Mouse (Mus musculus): Measurements from ENCODE around the gene Coq6. TPM values are rescaled to one million over a fixed set of nuclear protein-coding genes. Genes with fewer than 3 reads are reported as not detected.

Gene Coq6
- polyA plus RNA-seq, 1 experiment from 2014 or later: 47.2 TPM

DNA sequence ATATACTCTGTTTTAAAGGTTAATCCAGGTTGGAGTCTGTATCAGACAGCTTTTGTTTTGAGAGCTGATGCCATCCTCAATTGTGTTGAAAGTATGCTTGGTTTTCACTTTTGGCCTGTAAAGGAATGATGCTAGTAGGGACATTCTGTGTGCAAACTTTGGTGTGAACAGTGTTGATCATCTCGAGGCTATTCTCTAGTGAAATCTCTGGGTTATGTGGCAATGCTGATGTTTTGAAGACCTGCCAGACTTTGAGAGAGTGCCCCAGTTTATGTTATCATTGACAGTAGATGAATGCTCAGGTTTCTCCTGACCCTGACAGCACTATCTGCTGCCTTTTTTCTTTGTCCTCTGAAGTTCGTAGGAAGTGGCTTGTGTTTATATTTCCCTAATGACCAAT lies 1.4 kb downstream of the Coq6 start:
- Histone ChIP-seq H3K36me3 (replicated peaks; ENCODE audit: control insufficient read depth, insufficient read depth, low read depth, low read length) (peaks cover 3% of the 10 kb centered on the region; the same call in 1 of the 2 replicates), H3K27me3 (ENCODE audit: control insufficient read depth, insufficient read depth, low read length) (no peaks in the 10 kb centered on the region), H3K4me2 (ENCODE audit: low read depth, low read length) (peak overlapping the region; percentile 53; the same call in 1 of the 2 replicates), H3K4me1 (ENCODE audit: control insufficient read depth, insufficient read depth, low read length) (peaks cover 3% of the 10 kb centered on the region; the same call in 1 of the 2 replicates), H3K27ac (replicated peaks; ENCODE audit: low read depth, low read length) (no peak overlapping the region), H3K9ac (replicated peaks; ENCODE audit: low read length) (no peak overlapping the region), H3K4me3 (ENCODE audit: low read depth, low read length) (peak overlapping the region; percentile 100), H3K9me3 (replicated peaks; ENCODE audit: control insufficient read depth, low read length) (no peaks in the 10 kb centered on the region)
- DNase-seq (ENCODE audit: low spot score): no peak
- no peak for ATAC-seq (replicated peaks; ENCODE audit: insufficient number of reproducible peaks, low FRiP score, low TSS enrichment, low read depth)
- WGBS: 65% methylated on average over 2 of the region's 2 CpGs

DNA sequence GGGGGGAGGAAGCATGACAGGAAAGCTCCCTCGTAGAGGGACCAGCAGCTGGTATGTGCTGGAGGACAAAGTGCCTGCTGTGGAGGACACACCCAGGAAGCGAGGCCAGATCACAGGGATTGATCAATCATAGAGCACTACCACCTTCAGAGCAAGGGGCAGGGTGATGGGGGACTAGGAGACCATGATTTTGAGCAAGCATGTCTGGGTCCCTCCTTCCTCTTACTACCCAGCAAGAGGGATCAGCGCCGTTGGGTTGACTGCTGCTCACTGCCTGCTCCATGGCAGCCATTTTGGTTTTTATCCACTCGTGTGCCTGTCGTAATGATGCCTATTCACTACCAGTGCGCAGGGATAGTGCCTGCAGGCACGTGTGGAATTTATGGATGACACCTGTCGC lies 2.8 kb downstream of the Coq6 start:
- Histone ChIP-seq H3K9me3 (replicated peaks; ENCODE audit: control insufficient read depth, low read length) (no peaks in the 10 kb centered on the region), H3K4me3 (ENCODE audit: low read depth, low read length) (no peak overlapping the region), H3K36me3 (replicated peaks; ENCODE audit: control insufficient read depth, insufficient read depth, low read depth, low read length) (peaks cover 3% of the 10 kb centered on the region; the same call in 1 of the 2 replicates), H3K4me1 (ENCODE audit: control insufficient read depth, insufficient read depth, low read length) (peaks cover 3% of the 10 kb centered on the region; the same call in 1 of the 2 replicates), H3K9ac (replicated peaks; ENCODE audit: low read length) (no peak overlapping the region), H3K27me3 (ENCODE audit: control insufficient read depth, insufficient read depth, low read length) (no peaks in the 10 kb centered on the region), H3K4me2 (ENCODE audit: low read depth, low read length) (no peak overlapping the region), H3K27ac (replicated peaks; ENCODE audit: low read depth, low read length) (no peak overlapping the region)
- ATAC-seq (replicated peaks; ENCODE audit: insufficient number of reproducible peaks, low FRiP score, low TSS enrichment, low read depth): no peak
- WGBS: 82% methylated on average over 9 of the region's 9 CpGs
- DNase-seq (ENCODE audit: low spot score): no peak

DNA sequence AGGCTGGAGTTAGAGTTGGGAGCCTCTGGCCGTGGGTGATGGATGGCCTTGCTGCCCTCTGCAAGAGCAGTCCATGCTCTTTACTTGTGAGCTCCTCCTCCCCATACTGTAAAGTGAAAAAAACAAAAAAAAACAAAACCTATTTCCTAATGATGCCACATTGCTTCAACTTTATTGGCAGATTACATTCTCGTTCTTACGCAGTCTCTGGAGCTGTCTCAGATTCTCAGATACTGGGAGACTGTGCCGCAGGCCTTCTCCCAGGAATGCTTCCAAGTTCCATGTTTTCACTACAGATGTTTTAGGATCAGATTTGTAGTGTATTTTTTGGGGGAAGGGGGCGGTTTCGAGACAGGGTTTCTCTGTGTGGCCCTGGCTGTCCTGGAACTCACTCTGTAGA lies 3.7 kb downstream of the Coq6 start:
- 96% methylated on average over 6 of the region's 6 CpGs for WGBS
- H3K36me3 ChIP-seq (replicated peaks; ENCODE audit: control insufficient read depth, insufficient read depth, low read depth, low read length): peaks cover 3% of the 10 kb centered on the region; the same call in 1 of the 2 replicates
- no peak overlapping the region for H3K4me2 ChIP-seq (ENCODE audit: low read depth, low read length)
- ATAC-seq (replicated peaks; ENCODE audit: insufficient number of reproducible peaks, low FRiP score, low TSS enrichment, low read depth) (no peak), DNase-seq (ENCODE audit: low spot score) (no peak)
- H3K27me3 ChIP-seq (ENCODE audit: control insufficient read depth, insufficient read depth, low read length): no peaks in the 10 kb centered on the region
- no peak overlapping the region for H3K9ac ChIP-seq (replicated peaks; ENCODE audit: low read length)
- H3K4me1 ChIP-seq (ENCODE audit: control insufficient read depth, insufficient read depth, low read length): peaks cover 3% of the 10 kb centered on the region; the same call in 1 of the 2 replicates
- no peak overlapping the region for H3K4me3 ChIP-seq (ENCODE audit: low read depth, low read length)
- no peaks in the 10 kb centered on the region for H3K9me3 ChIP-seq (replicated peaks; ENCODE audit: control insufficient read depth, low read length)
- H3K27ac ChIP-seq (replicated peaks; ENCODE audit: low read depth, low read length): no peak overlapping the region

DNA sequence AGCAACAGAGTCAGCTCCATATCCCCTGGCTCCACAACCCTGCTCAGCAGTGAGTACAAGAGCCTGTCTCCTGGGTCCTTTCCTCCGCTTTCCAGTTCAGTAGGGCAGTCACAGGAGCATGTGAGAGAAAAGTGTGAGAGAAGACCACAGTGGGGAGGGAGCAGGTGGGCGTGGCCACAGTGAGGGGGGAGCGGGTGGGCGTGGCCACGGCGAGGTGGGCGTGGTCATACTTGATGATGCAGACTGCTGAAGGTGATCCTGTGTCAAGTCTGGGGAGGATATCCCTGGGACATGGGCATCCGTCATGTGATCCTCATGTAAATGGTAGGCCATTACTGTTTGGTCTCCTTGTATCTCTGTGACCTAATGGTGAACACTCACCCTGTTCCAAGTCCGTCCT lies 5.5 kb downstream of the Coq6 start:
- Histone ChIP-seq H3K9ac (replicated peaks; ENCODE audit: low read length) (no peak overlapping the region), H3K27me3 (ENCODE audit: control insufficient read depth, insufficient read depth, low read length) (no peaks in the 10 kb centered on the region), H3K9me3 (replicated peaks; ENCODE audit: control insufficient read depth, low read length) (no peaks in the 10 kb centered on the region), H3K36me3 (replicated peaks; ENCODE audit: control insufficient read depth, insufficient read depth, low read depth, low read length) (peaks cover 8% of the 10 kb centered on the region), H3K4me1 (ENCODE audit: control insufficient read depth, insufficient read depth, low read length) (0 out of 2 replicates have a peak, but pooled peaks cover 3% of the 10 kb centered on the region), H3K4me2 (ENCODE audit: low read depth, low read length) (no peak overlapping the region), H3K27ac (replicated peaks; ENCODE audit: low read depth, low read length) (no peak overlapping the region), H3K4me3 (ENCODE audit: low read depth, low read length) (no peak overlapping the region)
- DNase-seq (ENCODE audit: low spot score) (no peak), ATAC-seq (replicated peaks; ENCODE audit: insufficient number of reproducible peaks, low FRiP score, low TSS enrichment, low read depth) (no peak)
- WGBS: 77% methylated on average over 9 of the region's 9 CpGs

DNA sequence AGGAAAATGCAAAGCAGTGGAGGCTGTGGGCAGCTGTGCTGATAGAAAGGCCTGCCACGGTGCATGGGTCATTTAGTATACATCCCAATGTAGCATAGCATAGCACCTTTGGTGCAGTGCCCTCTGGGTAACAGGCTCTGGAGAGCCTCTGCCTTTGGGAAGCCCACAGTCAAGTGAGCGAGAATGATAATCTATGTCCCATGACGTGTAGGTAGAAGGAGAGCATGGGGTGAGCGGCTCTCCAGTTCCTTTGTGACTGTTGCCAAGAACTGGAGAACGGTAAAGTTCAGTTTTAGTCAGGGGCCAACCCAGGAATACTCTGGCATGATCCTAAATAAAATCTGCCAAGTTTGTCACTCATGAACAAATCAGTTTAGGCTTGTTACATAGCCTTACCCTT lies 10.2 kb downstream of the Coq6 start:
- H3K4me2 ChIP-seq (ENCODE audit: low read depth, low read length): no peak overlapping the region
- H3K27ac ChIP-seq (replicated peaks; ENCODE audit: low read depth, low read length): no peak overlapping the region
- no peak overlapping the region for H3K4me3 ChIP-seq (ENCODE audit: low read depth, low read length)
- H3K4me1 ChIP-seq (ENCODE audit: control insufficient read depth, insufficient read depth, low read length): no peaks in the 10 kb centered on the region
- WGBS: 89% methylated on average over 5 of the region's 5 CpGs
- no peak overlapping the region for H3K9ac ChIP-seq (replicated peaks; ENCODE audit: low read length)
- no peaks in the 10 kb centered on the region for H3K27me3 ChIP-seq (ENCODE audit: control insufficient read depth, insufficient read depth, low read length)
- peaks cover 13% of the 10 kb centered on the region for H3K36me3 ChIP-seq (replicated peaks; ENCODE audit: control insufficient read depth, insufficient read depth, low read depth, low read length)
- DNase-seq (ENCODE audit: low spot score) (no peak), ATAC-seq (replicated peaks; ENCODE audit: insufficient number of reproducible peaks, low FRiP score, low TSS enrichment, low read depth) (no peak)
- H3K9me3 ChIP-seq (replicated peaks; ENCODE audit: control insufficient read depth, low read length): no peaks in the 10 kb centered on the region

DNA sequence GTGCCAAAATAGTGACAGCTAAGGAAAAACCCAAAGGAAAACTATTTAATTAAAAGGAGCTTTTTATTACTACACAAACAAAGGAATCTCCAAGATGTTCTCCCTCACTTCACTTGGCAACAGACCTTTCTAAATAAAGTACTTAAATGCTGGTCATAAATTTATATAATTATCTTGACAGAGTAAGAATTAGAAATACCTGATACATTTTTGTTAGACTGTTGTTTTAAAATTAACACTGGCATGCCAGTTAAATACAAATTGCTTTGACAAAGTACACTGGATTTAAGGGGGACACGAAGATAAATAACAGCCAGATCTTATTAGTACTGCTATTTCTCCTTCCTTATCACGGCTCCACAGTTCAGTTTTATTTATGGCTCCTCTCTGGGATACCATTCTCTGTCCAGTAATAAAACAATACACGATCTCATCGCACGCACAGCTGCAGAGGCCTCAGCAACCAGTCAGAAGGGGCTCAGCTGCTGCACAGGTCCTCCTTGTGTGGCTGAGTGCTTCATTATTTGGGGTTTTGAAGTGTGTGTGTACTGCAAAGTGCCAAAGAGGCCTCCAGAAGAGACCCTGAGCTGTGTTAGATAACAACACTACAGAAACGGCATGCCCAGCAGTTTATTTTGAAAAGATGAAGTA lies 12.5 kb downstream of the Coq6 start:
- ATAC-seq (replicated peaks; ENCODE audit: insufficient number of reproducible peaks, low FRiP score, low TSS enrichment, low read depth) (no peak), DNase-seq (ENCODE audit: low spot score) (no peak)
- H3K27ac ChIP-seq (replicated peaks; ENCODE audit: low read depth, low read length): no peak overlapping the region
- no peak overlapping the region for H3K9ac ChIP-seq (replicated peaks; ENCODE audit: low read length)
- no peak overlapping the region for H3K4me2 ChIP-seq (ENCODE audit: low read depth, low read length)
- H3K36me3 ChIP-seq (replicated peaks; ENCODE audit: control insufficient read depth, insufficient read depth, low read depth, low read length): peaks cover 11% of the 10 kb centered on the region
- H3K27me3 ChIP-seq (ENCODE audit: control insufficient read depth, insufficient read depth, low read length): no peaks in the 10 kb centered on the region
- H3K9me3 ChIP-seq (replicated peaks; ENCODE audit: control insufficient read depth, low read length): no peaks in the 10 kb centered on the region
- no peak overlapping the region for H3K4me3 ChIP-seq (ENCODE audit: low read depth, low read length)
- WGBS: 91% methylated on average over 6 of the region's 6 CpGs
- H3K4me1 ChIP-seq (ENCODE audit: control insufficient read depth, insufficient read depth, low read length): no peaks in the 10 kb centered on the region

DNA sequence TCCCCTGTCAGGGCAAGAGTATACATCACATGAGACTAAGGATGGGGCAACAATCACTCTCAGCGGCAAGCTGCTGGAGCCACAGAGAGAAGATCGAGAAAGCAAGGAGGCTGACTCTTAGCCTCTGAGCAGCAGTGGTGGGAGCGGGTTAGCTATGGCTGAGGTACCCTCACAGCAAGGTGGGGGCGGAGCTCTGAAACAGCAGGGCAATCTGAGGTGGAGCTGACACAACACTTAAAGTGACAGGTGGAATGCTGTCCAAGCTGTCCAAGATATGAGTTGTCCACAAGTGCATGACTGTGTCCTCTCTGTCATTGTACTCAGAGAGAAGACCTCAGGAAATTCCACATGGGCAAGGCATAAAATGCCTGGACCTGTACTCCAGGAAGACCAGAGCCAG lies 20.9 kb downstream of the Coq6 start:
- DNase-seq (ENCODE audit: low spot score) (no peak), ATAC-seq (replicated peaks; ENCODE audit: insufficient number of reproducible peaks, low FRiP score, low TSS enrichment, low read depth) (no peak)
- 82% methylated on average over 4 of the region's 4 CpGs for WGBS

DNA sequence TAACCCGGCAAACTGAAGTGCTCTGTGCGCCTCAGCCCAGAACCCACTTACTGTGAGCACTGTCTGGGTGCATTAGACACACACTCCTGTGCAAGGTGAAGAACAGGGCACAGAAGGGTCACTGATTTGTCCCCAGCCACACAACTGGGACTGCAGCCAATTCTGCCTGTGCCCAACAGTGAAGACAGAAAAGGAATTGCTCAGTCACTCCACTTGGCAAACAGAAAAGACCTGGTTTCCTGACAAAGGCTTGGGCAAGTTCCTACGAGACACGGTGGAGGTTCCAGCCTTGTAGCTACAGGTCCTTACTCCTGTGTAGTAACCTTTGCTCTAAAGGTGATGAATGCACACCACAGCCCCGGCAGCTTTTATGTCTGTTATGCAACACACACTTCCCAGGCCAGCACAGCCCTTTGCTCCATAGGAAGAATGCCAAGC lies 23.2 kb downstream of the Coq6 start:
- Histone ChIP-seq H3K27me3 (ENCODE audit: control insufficient read depth, insufficient read depth, low read length) (no peaks in the 10 kb centered on the region), H3K27ac (replicated peaks; ENCODE audit: low read depth, low read length) (no peak overlapping the region), H3K4me3 (ENCODE audit: low read depth, low read length) (no peak overlapping the region), H3K9ac (replicated peaks; ENCODE audit: low read length) (no peak overlapping the region), H3K36me3 (replicated peaks; ENCODE audit: control insufficient read depth, insufficient read depth, low read depth, low read length) (no peaks in the 10 kb centered on the region), H3K4me1 (ENCODE audit: control insufficient read depth, insufficient read depth, low read length) (no peaks in the 10 kb centered on the region), H3K4me2 (ENCODE audit: low read depth, low read length) (no peak overlapping the region), H3K9me3 (replicated peaks; ENCODE audit: control insufficient read depth, low read length) (no peaks in the 10 kb centered on the region)
- ATAC-seq (replicated peaks; ENCODE audit: insufficient number of reproducible peaks, low FRiP score, low TSS enrichment, low read depth) (no peak), DNase-seq (ENCODE audit: low spot score) (no peak)
- 87% methylated on average over 5 of the region's 5 CpGs for WGBS

More for the DNA sequence above, 20.9 kb downstream of the Coq6 start:
- Histone ChIP-seq H3K27ac (replicated peaks; ENCODE audit: low read depth, low read length) (no peak overlapping the region), H3K9ac (replicated peaks; ENCODE audit: low read length) (no peak overlapping the region), H3K4me2 (ENCODE audit: low read depth, low read length) (no peak overlapping the region), H3K4me3 (ENCODE audit: low read depth, low read length) (no peak overlapping the region), H3K36me3 (replicated peaks; ENCODE audit: control insufficient read depth, insufficient read depth, low read depth, low read length) (no peaks in the 10 kb centered on the region), H3K27me3 (ENCODE audit: control insufficient read depth, insufficient read depth, low read length) (no peaks in the 10 kb centered on the region), H3K4me1 (ENCODE audit: control insufficient read depth, insufficient read depth, low read length) (no peaks in the 10 kb centered on the region), H3K9me3 (replicated peaks; ENCODE audit: control insufficient read depth, low read length) (no peaks in the 10 kb centered on the region)

Data from embryonic facial prominence, embryonic 11.5 days (tissue).